8 mouse cellular contexts compared by ENCODE assay signal in genomic region chr17:31853448-31854188, GRCm38 (mm10). TPM values are rescaled to one million over a fixed set of nuclear protein-coding genes. Genes with fewer than 3 reads are reported as not detected.
DNase-seq lines count a peak whose midpoint lies in the region; ATAC-seq and TF ChIP-seq lines count a peak whose summit lies in the region.

No protein-coding gene starts in this region.

- H3K4me3 ChIP-seq in spleen, adult 2 months (ENCODE audit: extremely low read depth, insufficient read depth, insufficient read length) = peak overlapping the region; percentile 49
- peak overlapping the region; percentile 94 for H3K4me3 ChIP-seq in heart, embryonic 13.5 days
- peak overlapping the region; percentile 72 for H3K4me3 ChIP-seq in liver, embryonic 15.5 days (replicated peaks)
- peak overlapping the region; percentile 97 for H3K4me3 ChIP-seq in stomach, postnatal 0 days (ENCODE audit: low read depth, low read length)

- TF ChIP-seq EP300 in stomach, postnatal 0 days (optimal IDR thresholded peaks at IDR 0.05) = no peak

- H3K4me2 ChIP-seq in heart, embryonic 13.5 days = peak overlapping the region; percentile 86
- peak overlapping the region; percentile 52 for H3K4me2 ChIP-seq in liver, embryonic 15.5 days
- peak overlapping the region; percentile 72 for H3K4me2 ChIP-seq in stomach, postnatal 0 days (replicated peaks; ENCODE audit: low read depth)

- H3K36me3 ChIP-seq in spleen, adult 2 months (ENCODE audit: control insufficient read depth, insufficient read depth, low read length) = peaks cover 29% of the 10 kb centered on the region
- H3K36me3 ChIP-seq in heart, embryonic 13.5 days = peaks cover 39% of the 10 kb centered on the region
- H3K36me3 ChIP-seq in liver, embryonic 15.5 days (replicated peaks) = peaks cover 30% of the 10 kb centered on the region
- peaks cover 26% of the 10 kb centered on the region for H3K36me3 ChIP-seq in stomach, postnatal 0 days (ENCODE audit: control insufficient read depth, insufficient read depth, low read length)

- no peaks in the 10 kb centered on the region for H3K27me3 ChIP-seq in spleen, adult 2 months (ENCODE audit: control insufficient read depth, insufficient read depth, low read length)
- H3K27me3 ChIP-seq in heart, embryonic 13.5 days (replicated peaks) = no peaks in the 10 kb centered on the region
- H3K27me3 ChIP-seq in liver, embryonic 15.5 days = peaks cover 18% of the 10 kb centered on the region
- no peaks in the 10 kb centered on the region for H3K27me3 ChIP-seq in stomach, postnatal 0 days (ENCODE audit: control insufficient read depth, insufficient read depth, low read length)

- intact Hi-C loops in left cerebral cortex, postnatal 10 days (cut with DNase I) = no loop called here

- ATAC-seq in heart, embryonic 13.5 days (ENCODE audit: extremely low read depth, insufficient number of reproducible peaks, low FRiP score, low TSS enrichment) = no peak
- no peak for ATAC-seq in liver, embryonic 15.5 days (ENCODE audit: insufficient read depth)
- no peak for ATAC-seq in stomach, postnatal 0 days (ENCODE audit: low FRiP score, low TSS enrichment)
- ATAC-seq in inflammation-experienced regulatory T-cells, adult 6 months = no peak

- peak in 1 of 2 experiments; percentile 36 for DNase-seq in spleen, adult 2 months (ENCODE audit: low read depth in 1 of 2, low spot score in 2 of 2)
- no peak for DNase-seq in spleen, postnatal 10 days (ENCODE audit: low spot score in 2 of 2)
- no peak for DNase-seq in stomach, postnatal 0 days (ENCODE audit: low spot score)
- no peak for DNase-seq in cerebellum, postnatal 14 days
- DNase-seq in left cerebral cortex, postnatal 10 days (ENCODE audit: extremely low spot score in 1 of 2, low spot score in 2 of 2) = no peak

- peak overlapping the region; percentile 78 for H3K27ac ChIP-seq in spleen, adult 2 months (ENCODE audit: insufficient read depth, low read length)
- peak overlapping the region; percentile 71 for H3K27ac ChIP-seq in heart, embryonic 13.5 days (replicated peaks)
- peak overlapping the region; percentile 59 for H3K27ac ChIP-seq in liver, embryonic 15.5 days (replicated peaks)
- peak overlapping the region; percentile 73 for H3K27ac ChIP-seq in stomach, postnatal 0 days (replicated peaks)

- no peak for TF ChIP-seq CTCF in spleen, adult 2 months (IDR thresholded peaks at IDR 0.05; ENCODE audit: extremely low read depth, insufficient read depth, insufficient read length, insufficient replicate concordance)
- no peak for TF ChIP-seq CTCF in stomach, postnatal 0 days (IDR thresholded peaks at IDR 0.05; ENCODE audit: low read depth)

- WGBS in spleen, adult 2 months = 13% methylated on average over 17 of the region's 17 CpGs
- 20% methylated on average over 17 of the region's 17 CpGs for WGBS in heart, embryonic 13.5 days
- 25% methylated on average over 17 of the region's 17 CpGs for WGBS in liver, embryonic 15.5 days (ENCODE audit: insufficient replicate concordance)
- 18% methylated on average over 17 of the region's 17 CpGs for whole genome bisulfite sequencing in stomach, postnatal 0 days

- TF ChIP-seq POLR2A in spleen, adult 2 months (IDR thresholded peaks at IDR 0.05; ENCODE audit: low read depth, low read length) = no peak; the same call in 1 of the 2 replicates

- peaks cover 14% of the 10 kb centered on the region; the same call in 1 of the 2 replicates for H3K4me1 ChIP-seq in spleen, adult 2 months (ENCODE audit: control insufficient read depth, insufficient read depth, insufficient read length)
- peaks cover 53% of the 10 kb centered on the region for H3K4me1 ChIP-seq in heart, embryonic 13.5 days
- H3K4me1 ChIP-seq in liver, embryonic 15.5 days (replicated peaks) = peaks cover 48% of the 10 kb centered on the region
- H3K4me1 ChIP-seq in stomach, postnatal 0 days (replicated peaks; ENCODE audit: control insufficient read depth, insufficient read depth) = peaks cover 5% of the 10 kb centered on the region; the same call in 1 of the 2 replicates

- H3K9me3 ChIP-seq in heart, embryonic 13.5 days = no peaks in the 10 kb centered on the region
- no peaks in the 10 kb centered on the region for H3K9me3 ChIP-seq in liver, embryonic 15.5 days (replicated peaks)
- no peaks in the 10 kb centered on the region for H3K9me3 ChIP-seq in stomach, postnatal 0 days (ENCODE audit: control insufficient read depth, low read length)

- peak overlapping the region; percentile 98 for H3K9ac ChIP-seq in heart, embryonic 13.5 days
- 0 out of 2 replicates have a peak overlapping the region, but pooled peaks have one; percentile 9 for H3K9ac ChIP-seq in liver, embryonic 15.5 days
- H3K9ac ChIP-seq in stomach, postnatal 0 days (ENCODE audit: low read length) = peak overlapping the region; percentile 14

RNA-seq across cellular contexts. Expression of gene Sik1, which starts 2.0 kb away (rescaled TPM):
- 56.4 and 67.8 TPM in 2 replicates for polyA plus RNA-seq in spleen, adult 2 months (2012; rRNA removed)
- 17.2 and 17.6 TPM in 2 replicates for polyA plus RNA-seq in heart, embryonic 13.5 days (2015; fragmentation: Nextera tagmentation; extraction: Ambion mirVana)
- polyA plus RNA-seq in liver, embryonic 15.5 days (2015; fragmentation: Nextera tagmentation; extraction: Ambion mirVana) = 5.3 and 6.8 TPM in 2 replicates
- polyA plus RNA-seq in stomach, postnatal 0 days (2015; fragmentation: Nextera tagmentation; extraction: Ambion mirVana) = 18.2 and 19.8 TPM in 2 replicates
- 1 to 10 TPM; 2.5 to 3.8 (median 2.7) TPM for polyA plus RNA-seq in inflammation-experienced regulatory T-cells, adult 6 months (2017; shearing (Covaris generic))
- 10 to 100 TPM; 22.2 to 22.8 TPM for total RNA-seq in left cerebral cortex, postnatal 10 days (2021)

Comparison
In these comparisons a context has a peak if more than half of its experiments do, and no peak if none do; other contexts are left out.
1. H3K9ac ChIP-seq: peak in every context shown above with its lines; median percentile 98 in heart, embryonic 13.5 days; 14 in stomach, postnatal 0 days; 9 in liver, embryonic 15.5 days.